Mouse (Mus musculus) CH12.LX (cell line): Measurements from ENCODE around the gene Kcnc2. TPM values are rescaled to one million over a fixed set of nuclear protein-coding genes. Genes with fewer than 3 reads are reported as not detected.
A peak's percentile ranks its signal among the peaks of the same experiment; 100 is the strongest.

ENCODE experiments used
- DNase-seq: peaks from one replicate; pipeline ENCODE4 v3.0.0-alpha.2; 2013; ENCODE audit errors: extremely low read depth
- H3K27ac ChIP-seq: 2 replicates; pipeline ENCODE4 v1.5.1; 2012; ENCODE audit warnings: low read depth, mild to moderate bottlenecking, control low read depth, moderate library complexity; ENCODE audit not compliant: insufficient read depth
- H3K27me3 ChIP-seq: replicated peaks from 2 replicates; pipeline ENCODE3; 2012; ENCODE audit warnings: inconsistent platforms
- H3K36me3 ChIP-seq, 2 experiments: replicated peaks in 1 of 2; 2 replicates each; pipeline versions ENCODE3 to v1.6.1; 2012; ENCODE audit warnings: inconsistent platforms in 1 of 2, low read length in 1 of 2, mild to moderate bottlenecking in 1 of 2, mixed read lengths in 1 of 2, moderate library complexity in 1 of 2; ENCODE audit not compliant: control insufficient read depth in 1 of 2, insufficient read depth in 1 of 2
- H3K4me1 ChIP-seq, 2 experiments: 2 replicates each; pipeline ENCODE4 v1.6.1; 2012; ENCODE audit warnings: inconsistent platforms in 1 of 2, moderate library complexity in 1 of 2; ENCODE audit not compliant: insufficient read depth in 2 of 2, control insufficient read depth in 1 of 2
- H3K4me2 ChIP-seq: 2 replicates; pipeline ENCODE4 v1.6.1; 2012; ENCODE audit warnings: low read depth, mild to moderate bottlenecking, control low read depth; ENCODE audit not compliant: poor library complexity, insufficient read depth, severe bottlenecking
- H3K4me3 ChIP-seq, 3 experiments: fragments of 150-350 bp in 1 of 3; sonication (generic) in 1 of 3; replicated peaks in 1 of 3; 2 replicates each; pipeline versions ENCODE3 to v1.5.1; 2011 to 2012; ENCODE audit warnings: low read depth in 2 of 3, low read length in 2 of 3, mild to moderate bottlenecking in 2 of 3, moderate library complexity in 2 of 3, control low read depth in 1 of 3, improper control_type of control experiment in 1 of 3, inconsistent platforms in 1 of 3, mixed read lengths in 1 of 3; ENCODE audit not compliant: poor library complexity in 1 of 3
- H3K79me2 ChIP-seq: replicated peaks from 2 replicates; pipeline ENCODE4 v1.6.1; 2012; ENCODE audit warnings: mild to moderate bottlenecking, moderate library complexity; ENCODE audit not compliant: control insufficient read depth, poor library complexity, insufficient read depth, severe bottlenecking; ENCODE audit errors: extremely low read depth
- H3K9ac ChIP-seq: 2 replicates; pipeline ENCODE4 v1.6.1; 2012; ENCODE audit warnings: low read depth, mild to moderate bottlenecking, control low read depth, moderate library complexity; ENCODE audit not compliant: insufficient read depth
- H3K9me3 ChIP-seq: replicated peaks from 2 replicates; pipeline ENCODE3; 2012; ENCODE audit warnings: low read length, inconsistent platforms, mixed read lengths
- BHLHE40 ChIP-seq: IDR thresholded peaks from 2 replicates; pipeline ENCODE4 v1.6.1; 2011; ENCODE audit warnings: mild to moderate bottlenecking, low read depth, low read length, improper control_type of control experiment
- CHD1 ChIP-seq: IDR thresholded peaks from 2 replicates; pipeline ENCODE4 v1.6.1; 2012; ENCODE audit warnings: low read depth, low read length, improper control_type of control experiment, inconsistent platforms
- CHD2 ChIP-seq: IDR thresholded peaks from 2 replicates; pipeline ENCODE4 v1.6.1; 2011; ENCODE audit warnings: low read length, improper control_type of control experiment
- CTCF ChIP-seq, 2 experiments: IDR thresholded peaks in 1 of 2; conservative IDR thresholded peaks in 1 of 2; 2 replicates each; pipeline ENCODE4 v1.5.1; 2011 to 2012; ENCODE audit warnings: low read depth in 2 of 2, low read length in 2 of 2, improper control_type of control experiment in 1 of 2, inconsistent platforms in 1 of 2, mild to moderate bottlenecking in 1 of 2, moderate library complexity in 1 of 2
- ELF1 ChIP-seq: IDR thresholded peaks from 2 replicates; pipeline ENCODE4 v1.6.1; 2014; ENCODE audit warnings: low read depth, mild to moderate bottlenecking, inconsistent platforms, low read length, improper control_type of control experiment
- GABPA ChIP-seq: IDR thresholded peaks from 2 replicates; pipeline ENCODE4 v1.6.1; 2012; ENCODE audit warnings: low read depth, low read length, improper control_type of control experiment, inconsistent platforms; ENCODE audit not compliant: insufficient replicate concordance
- JUND ChIP-seq: conservative IDR thresholded peaks from 2 replicates; pipeline ENCODE4 v1.6.1; 2011; ENCODE audit warnings: low read depth, low read length, improper control_type of control experiment
- MAZ ChIP-seq: IDR thresholded peaks from 2 replicates; pipeline ENCODE4 v1.6.1; 2012; ENCODE audit warnings: low read depth, mild to moderate bottlenecking, inconsistent platforms, low read length, improper control_type of control experiment, moderate library complexity
- MEF2A ChIP-seq: IDR thresholded peaks from 2 replicates; pipeline ENCODE4 v1.6.1; 2014; ENCODE audit warnings: low read depth, mild to moderate bottlenecking, inconsistent platforms, low read length, improper control_type of control experiment, borderline replicate concordance
- NELFE ChIP-seq: IDR thresholded peaks from 2 replicates; pipeline ENCODE4 v1.6.1; 2011; ENCODE audit warnings: low read depth, low read length, improper control_type of control experiment
- POLR2A ChIP-seq: IDR thresholded peaks from 2 replicates; pipeline ENCODE4 v1.6.1; 2011; ENCODE audit warnings: low read depth, mild to moderate bottlenecking, improper control_type of control experiment, low read length
- POLR2AphosphoS2 ChIP-seq: IDR thresholded peaks from 2 replicates; pipeline ENCODE4 v1.6.1; 2011; ENCODE audit warnings: low read depth, low read length, improper control_type of control experiment
- RAD21 ChIP-seq: IDR thresholded peaks from 2 replicates; pipeline ENCODE4 v1.6.1; 2011; ENCODE audit warnings: low read depth, mild to moderate bottlenecking, low read length, improper control_type of control experiment, moderate library complexity
- RCOR1 ChIP-seq: conservative IDR thresholded peaks from 2 replicates; pipeline ENCODE4 v1.6.1; 2012; ENCODE audit warnings: low read depth, mild to moderate bottlenecking, inconsistent platforms, low read length, improper control_type of control experiment
- UBTF ChIP-seq: IDR thresholded peaks from 2 replicates; pipeline ENCODE4 v1.6.1; 2012; ENCODE audit warnings: low read depth, mild to moderate bottlenecking, inconsistent platforms, low read length, improper control_type of control experiment, moderate library complexity
- USF1 ChIP-seq: IDR thresholded peaks from 2 replicates; pipeline ENCODE4 v1.6.1; 2014; ENCODE audit warnings: low read depth, mild to moderate bottlenecking, inconsistent platforms, low read length, improper control_type of control experiment
- USF2 ChIP-seq: conservative IDR thresholded peaks from 2 replicates; pipeline ENCODE4 v1.6.1; 2011; ENCODE audit warnings: low read depth, low read length, improper control_type of control experiment
- ZC3H11A ChIP-seq: IDR thresholded peaks from 2 replicates; pipeline ENCODE4 v1.6.1; 2012; ENCODE audit warnings: low read depth, mild to moderate bottlenecking, inconsistent platforms, low read length, improper control_type of control experiment
- dilution Hi-C: fragments of 300-500 bp; cut with MboI; formaldehyde crosslinking; loops from 2 replicates; pipeline ENCODE4 v1.14.3; 2020; ENCODE audit warnings: low sequenced_read_pairs; ENCODE audit not compliant: extremely low pct_unique_long_range_greater_than_20kb, extremely low pct_ligation_motif_present
- in situ Hi-C: fragments of 300-500 bp; cut with MboI; formaldehyde crosslinking; loops from 3 replicates; pipeline ENCODE4 v1.14.3; 2019; ENCODE audit warnings: low sequenced_read_pairs, low pct_ligation_motif_present, low pct_unique_long_range_greater_than_20kb, mixed read lengths
- polyA plus RNA-seq: library from polyadenylated mRNA; unstranded; fragments of >175 nt; gene quantifications from 2 replicates; pipeline ENCODE4 v1.2.1, GENCODE M21; 2012; ENCODE audit warnings: low read depth; ENCODE audit not compliant: insufficient read length
- total RNA-seq, 2 experiments: library from RNA; depleted of rRNA; stranded (reverse); fragments of 300-350 nt in 1 of 2; fragments of >200 nt in 1 of 2; gene quantifications; 2 replicates each; pipeline ENCODE4 v1.2.3; 2012 to 2014

The Kcnc2 gene
- total and polyA plus RNA-seq, 3 experiments: not detected

DNA sequence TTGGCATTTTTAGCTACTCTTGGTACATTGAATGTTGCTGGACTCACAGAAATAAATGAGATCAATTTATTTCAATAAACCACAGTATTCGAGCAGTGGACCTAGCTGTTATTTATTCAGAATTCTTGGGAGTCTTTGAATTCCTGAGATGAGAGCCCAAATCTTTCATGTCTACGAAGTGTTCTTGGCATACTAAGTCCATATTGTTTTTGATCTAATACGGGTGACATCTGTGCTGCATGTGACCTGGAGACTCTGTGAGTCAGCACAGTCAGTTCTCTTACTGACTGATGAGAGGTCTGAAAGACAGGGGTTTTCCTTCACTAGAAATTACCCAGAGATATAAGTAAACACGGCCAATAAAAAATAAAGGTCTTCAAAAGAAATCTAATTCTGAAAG, 173.7 kb downstream of the Kcnc2 start:
- H3K4me2 ChIP-seq: no peak overlapping the region
- peaks cover 0 to 6% of the 10 kb centered on the region in 2 experiments; a peak in 1 of 4 replicates for H3K4me1 ChIP-seq
- no peak for DNase-seq
- dilution Hi-C loops: no loop called here
- TF ChIP-seq UBTF: no peak
- peak; percentile 71 for TF ChIP-seq BHLHE40
- H3K4me3 ChIP-seq: no peak overlapping the region
- in situ Hi-C loops: no loop called here
- no peak overlapping the region for H3K27ac ChIP-seq
- no peaks in the 10 kb centered on the region for H3K79me2 ChIP-seq
- H3K9ac ChIP-seq: no peak overlapping the region
- H3K27me3 ChIP-seq: no peaks in the 10 kb centered on the region
- no peaks in the 10 kb centered on the region for H3K9me3 ChIP-seq
- H3K36me3 ChIP-seq: no peaks in the 10 kb centered on the region

DNA sequence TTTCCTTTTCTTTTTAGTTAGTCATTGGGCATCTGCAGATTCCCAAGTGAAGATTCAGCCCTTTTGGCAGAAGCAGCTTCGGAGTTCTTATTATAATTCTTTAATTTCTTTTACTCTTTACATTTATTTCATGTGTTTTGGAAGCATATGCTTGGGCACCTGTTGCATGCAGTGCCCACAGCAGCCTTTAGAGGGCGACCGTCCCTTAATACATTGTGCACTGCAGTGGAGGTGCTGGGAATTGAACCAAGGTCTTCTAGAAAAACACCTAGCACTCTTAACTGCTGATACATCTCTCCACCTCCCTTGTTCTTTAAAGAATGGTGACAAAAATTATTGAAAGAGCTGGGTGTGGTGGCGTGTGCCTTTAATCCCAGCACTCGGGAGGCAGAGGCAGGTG, 180.0 kb downstream of the Kcnc2 start:
- no peaks in the 10 kb centered on the region for H3K4me1 ChIP-seq
- no peaks in the 10 kb centered on the region for H3K27me3 ChIP-seq
- H3K4me2 ChIP-seq: no peak overlapping the region
- no peak for DNase-seq
- H3K4me3 ChIP-seq: no peak overlapping the region
- H3K9me3 ChIP-seq: no peaks in the 10 kb centered on the region
- no peaks in the 10 kb centered on the region for H3K36me3 ChIP-seq
- no peak overlapping the region for H3K27ac ChIP-seq
- no peak for TF ChIP-seq NELFE
- no peak for TF ChIP-seq UBTF
- TF ChIP-seq JUND: no peak
- TF ChIP-seq POLR2A: no peak
- TF ChIP-seq RCOR1: no peak
- TF ChIP-seq MEF2A: no peak
- TF ChIP-seq GABPA: no peak
- TF ChIP-seq RAD21: peak; percentile 27
- no peak for TF ChIP-seq BHLHE40
- no peak for TF ChIP-seq MAZ
- TF ChIP-seq POLR2AphosphoS2: no peak
- peak in 1 of 2 experiments; percentile 36; a peak in 1 of 4 replicates for TF ChIP-seq CTCF (conservative IDR thresholded peaks at IDR 0.05 in 1 of 2, IDR thresholded peaks at IDR 0.05 in 1 of 2; ENCODE audit: low read depth in 2 of 2, low read length in 2 of 2)
- TF ChIP-seq CHD2: no peak
- no peak for TF ChIP-seq CHD1
- no peak for TF ChIP-seq ZC3H11A
- TF ChIP-seq USF2: no peak
- no peak for TF ChIP-seq ELF1
- TF ChIP-seq USF1: no peak
- TF ChIP-seq, all 38 proteins: peak for 2
- in situ Hi-C loops (no loop called here), dilution Hi-C loops (no loop called here)
- no peaks in the 10 kb centered on the region for H3K79me2 ChIP-seq
- H3K9ac ChIP-seq: no peak overlapping the region
